28 mouse cellular contexts compared by ENCODE assay signal in the genomic region with DNA sequence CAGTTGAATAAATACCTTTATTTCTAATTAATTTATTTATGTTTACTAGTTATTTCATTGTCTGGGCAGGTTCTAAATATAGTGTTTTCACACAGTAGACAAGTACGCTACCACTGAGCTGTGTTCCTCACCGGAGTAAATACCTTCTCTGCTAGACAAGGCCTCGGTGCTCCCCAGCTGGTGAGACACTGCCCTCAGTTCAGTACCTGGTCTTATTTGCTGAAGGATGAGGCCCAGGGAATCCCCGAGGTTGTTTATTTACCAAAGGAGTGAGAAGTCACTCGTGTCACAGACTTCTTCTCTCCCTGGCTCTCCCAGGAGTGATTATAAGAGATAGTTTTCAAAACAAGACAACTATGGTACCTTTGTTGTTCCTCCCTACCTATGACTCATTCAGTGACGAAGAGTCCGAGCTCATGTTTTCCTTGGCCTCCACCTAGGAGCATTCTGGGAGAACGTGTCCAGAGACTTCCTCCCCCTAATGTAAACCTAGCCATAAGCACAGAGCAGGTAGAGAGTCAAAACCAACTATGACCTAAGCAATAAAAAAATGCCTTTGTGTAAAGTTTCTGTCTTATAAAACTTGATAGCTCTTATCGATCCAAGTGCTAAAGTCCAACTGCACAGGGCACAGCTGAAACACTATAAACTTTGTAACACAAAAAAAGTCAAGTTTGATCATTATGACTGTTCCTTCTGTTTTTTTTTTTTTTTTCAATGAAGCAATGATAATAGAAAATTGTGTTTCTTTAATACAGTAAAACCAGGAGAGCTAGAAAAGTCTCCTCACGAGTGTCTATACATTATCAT. TPM values are rescaled to one million over a fixed set of nuclear protein-coding genes. Genes with fewer than 3 reads are reported as not detected.
A peak's percentile ranks its signal among the peaks of the same experiment; 100 is the strongest.
DNase-seq lines count a peak whose midpoint lies in the region; ATAC-seq and TF ChIP-seq lines count a peak whose summit lies in the region.
"Had no signal": no experiment of that assay in that cellular context is flagged by ENCODE, and none has a peak within 500 bp of the region (broad histone marks: within the 10 kb centered on the region; RNA-seq: fewer than 3 reads in every experiment).

No protein-coding gene starts in this region.

- peak overlapping the region; percentile 73 for H3K27ac ChIP-seq in liver, postnatal 0 days (ENCODE audit: low read depth)
- H3K27ac ChIP-seq in intestine, postnatal 0 days (ENCODE audit: low read depth, low read length), result peak overlapping the region; percentile 90
- H3K27ac ChIP-seq in stomach, embryonic 14.5 days (ENCODE audit: low read length), result no peak overlapping the region; the same call in 1 of the 2 replicates
- peak overlapping the region; percentile 75 for H3K27ac ChIP-seq in stomach, postnatal 0 days (replicated peaks)
- no peak overlapping the region for H3K27ac ChIP-seq in midbrain, embryonic 11.5 days (ENCODE audit: low read depth, low read length)
- no peak overlapping the region for H3K27ac ChIP-seq in heart, embryonic 10.5 days
- H3K27ac ChIP-seq: embryonic facial prominence, embryonic 12.5 days; embryonic facial prominence, embryonic 15.5 days; gastrocnemius, adult 2 months; hindbrain, embryonic 12.5 days; hindbrain, embryonic 15.5 days had no signal

- H3K9ac ChIP-seq in liver, postnatal 0 days (replicated peaks), result no peak overlapping the region
- H3K9ac ChIP-seq in intestine, postnatal 0 days (ENCODE audit: low read depth, low read length), result no peak overlapping the region
- H3K9ac ChIP-seq in stomach, embryonic 14.5 days (replicated peaks; ENCODE audit: low read depth, low read length), result no peak overlapping the region
- no peak overlapping the region for H3K9ac ChIP-seq in stomach, postnatal 0 days (ENCODE audit: low read length)
- H3K9ac ChIP-seq in midbrain, embryonic 11.5 days (ENCODE audit: low read length), result no peak overlapping the region
- H3K9ac ChIP-seq: embryonic facial prominence, embryonic 12.5 days; embryonic facial prominence, embryonic 15.5 days; forebrain, postnatal 0 days; heart, embryonic 12.5 days; heart, embryonic 15.5 days; hindbrain, embryonic 12.5 days; hindbrain, embryonic 15.5 days had no signal

- H3K4me1 ChIP-seq in liver, postnatal 0 days (ENCODE audit: insufficient read depth), result peaks cover 6% of the 10 kb centered on the region; the same call in 1 of the 2 replicates
- 0 out of 2 replicates have a peak, but pooled peaks cover 2% of the 10 kb centered on the region for H3K4me1 ChIP-seq in intestine, postnatal 0 days (replicated peaks; ENCODE audit: control insufficient read depth, insufficient read depth, low read length)
- no peaks in the 10 kb centered on the region for H3K4me1 ChIP-seq in stomach, embryonic 14.5 days (ENCODE audit: control insufficient read depth, insufficient read depth, low read length)
- no peaks in the 10 kb centered on the region for H3K4me1 ChIP-seq in stomach, postnatal 0 days (replicated peaks; ENCODE audit: control insufficient read depth, insufficient read depth)
- peaks cover 5% of the 10 kb centered on the region for H3K4me1 ChIP-seq in midbrain, embryonic 11.5 days (ENCODE audit: control insufficient read depth, insufficient read depth, low read length)
- peaks cover 9% of the 10 kb centered on the region for H3K4me1 ChIP-seq in heart, embryonic 10.5 days

- no peak overlapping the region for H3K4me3 ChIP-seq in liver, postnatal 0 days (ENCODE audit: low read depth, low read length)
- H3K4me3 ChIP-seq in intestine, postnatal 0 days (ENCODE audit: low read depth, low read length), result no peak overlapping the region
- H3K4me3 ChIP-seq in stomach, embryonic 14.5 days (ENCODE audit: low read depth, low read length), result no peak overlapping the region
- H3K4me3 ChIP-seq in stomach, postnatal 0 days (ENCODE audit: low read depth, low read length), result no peak overlapping the region
- no peak overlapping the region for H3K4me3 ChIP-seq in midbrain, embryonic 11.5 days (ENCODE audit: low read depth, low read length)
- no peak overlapping the region for H3K4me3 ChIP-seq in heart, embryonic 10.5 days
- H3K4me3 ChIP-seq: embryonic facial prominence, embryonic 12.5 days; embryonic facial prominence, embryonic 15.5 days; gastrocnemius, adult 2 months; heart, embryonic 12.5 days; heart, embryonic 15.5 days; hindbrain, embryonic 12.5 days; hindbrain, embryonic 15.5 days had no signal

- no peaks in the 10 kb centered on the region for H3K9me3 ChIP-seq in liver, postnatal 0 days (ENCODE audit: low read length)
- H3K9me3 ChIP-seq in intestine, postnatal 0 days (ENCODE audit: control insufficient read depth), result no peaks in the 10 kb centered on the region
- no peaks in the 10 kb centered on the region for H3K9me3 ChIP-seq in stomach, embryonic 14.5 days (ENCODE audit: control insufficient read depth, low read depth, low read length)
- no peaks in the 10 kb centered on the region for H3K9me3 ChIP-seq in stomach, postnatal 0 days (ENCODE audit: control insufficient read depth, low read length)
- no peaks in the 10 kb centered on the region for H3K9me3 ChIP-seq in midbrain, embryonic 11.5 days (ENCODE audit: control insufficient read depth, low read length)
- no peaks in the 10 kb centered on the region for H3K9me3 ChIP-seq in heart, embryonic 10.5 days
- H3K9me3 ChIP-seq: embryonic facial prominence, embryonic 12.5 days; embryonic facial prominence, embryonic 15.5 days; heart, embryonic 12.5 days; heart, embryonic 15.5 days; hindbrain, embryonic 12.5 days; hindbrain, embryonic 15.5 days had no signal

- no peak overlapping the region for H3K4me2 ChIP-seq in liver, postnatal 0 days (ENCODE audit: low read depth, low read length)
- no peak overlapping the region; the same call in 1 of the 2 replicates for H3K4me2 ChIP-seq in intestine, postnatal 0 days (replicated peaks; ENCODE audit: low read depth)
- H3K4me2 ChIP-seq in stomach, embryonic 14.5 days (replicated peaks; ENCODE audit: low read depth, low read length), result no peak overlapping the region
- H3K4me2 ChIP-seq in stomach, postnatal 0 days (replicated peaks; ENCODE audit: low read depth), result no peak overlapping the region
- H3K4me2 ChIP-seq in midbrain, embryonic 11.5 days, result no peak overlapping the region
- H3K4me2 ChIP-seq: embryonic facial prominence, embryonic 12.5 days; embryonic facial prominence, embryonic 15.5 days; heart, embryonic 12.5 days; heart, embryonic 15.5 days; hindbrain, embryonic 12.5 days; hindbrain, embryonic 15.5 days had no signal

- H3K36me3 ChIP-seq in liver, postnatal 0 days (replicated peaks; ENCODE audit: insufficient read depth, low read length), result no peaks in the 10 kb centered on the region
- H3K36me3 ChIP-seq in intestine, postnatal 0 days (ENCODE audit: control insufficient read depth, insufficient read depth), result no peaks in the 10 kb centered on the region
- no peaks in the 10 kb centered on the region for H3K36me3 ChIP-seq in stomach, embryonic 14.5 days (ENCODE audit: control insufficient read depth, insufficient read depth, low read length)
- no peaks in the 10 kb centered on the region for H3K36me3 ChIP-seq in stomach, postnatal 0 days (ENCODE audit: control insufficient read depth, insufficient read depth, low read length)
- H3K36me3 ChIP-seq in midbrain, embryonic 11.5 days (ENCODE audit: control insufficient read depth, insufficient read depth, low read length), result no peaks in the 10 kb centered on the region
- no peaks in the 10 kb centered on the region for H3K36me3 ChIP-seq in heart, embryonic 10.5 days
- H3K36me3 ChIP-seq: embryonic facial prominence, embryonic 12.5 days; embryonic facial prominence, embryonic 15.5 days; G1E; heart, embryonic 12.5 days; heart, embryonic 15.5 days; hindbrain, embryonic 12.5 days; hindbrain, embryonic 15.5 days had no signal

- no peaks in the 10 kb centered on the region for H3K27me3 ChIP-seq in liver, postnatal 0 days (ENCODE audit: insufficient read depth, low read length)
- H3K27me3 ChIP-seq in intestine, postnatal 0 days (replicated peaks; ENCODE audit: control insufficient read depth, insufficient read depth, low read length), result no peaks in the 10 kb centered on the region
- no peaks in the 10 kb centered on the region for H3K27me3 ChIP-seq in stomach, embryonic 14.5 days (ENCODE audit: control insufficient read depth, insufficient read depth, low read length)
- H3K27me3 ChIP-seq in stomach, postnatal 0 days (ENCODE audit: control insufficient read depth, insufficient read depth, low read length), result no peaks in the 10 kb centered on the region
- H3K27me3 ChIP-seq in midbrain, embryonic 11.5 days (ENCODE audit: control insufficient read depth, insufficient read depth, low read length), result no peaks in the 10 kb centered on the region
- H3K27me3 ChIP-seq in heart, embryonic 10.5 days (ENCODE audit: insufficient read depth, poor library complexity, severe bottlenecking), result no peaks in the 10 kb centered on the region
- H3K27me3 ChIP-seq: CH12.LX; embryonic facial prominence, embryonic 12.5 days; embryonic facial prominence, embryonic 15.5 days; heart, embryonic 12.5 days; heart, embryonic 15.5 days; hindbrain, embryonic 12.5 days; hindbrain, embryonic 15.5 days; Patski had no signal

- ATAC-seq in liver, postnatal 0 days, result peak; percentile 69
- ATAC-seq in intestine, postnatal 0 days, result peak; percentile 92
- ATAC-seq in stomach, embryonic 14.5 days (ENCODE audit: insufficient number of reproducible peaks, insufficient read depth, low FRiP score, low read depth), result peak; percentile 69
- ATAC-seq in stomach, postnatal 0 days (ENCODE audit: low FRiP score, low TSS enrichment), result peak; percentile 93
- ATAC-seq in midbrain, embryonic 11.5 days (ENCODE audit: low FRiP score), result no peak
- ATAC-seq: forebrain, embryonic 14.5 days; forebrain, postnatal 0 days; Patski had no signal

- no peak for DNase-seq in liver, postnatal 0 days
- no peak for DNase-seq in liver
- DNase-seq in stomach, postnatal 0 days (ENCODE audit: low spot score), result peak; percentile 51
- DNase-seq in layer of hippocampus, adult 18-20 months (ENCODE audit: low spot score in 2 of 2), result no peak
- no peak for DNase-seq in midbrain, embryonic 11.5 days (ENCODE audit: low spot score, missing footprints)
- DNase-seq in heart, embryonic 10.5 days (ENCODE audit: low spot score), result no peak
- DNase-seq: adrenal gland, postnatal 14 days; B cell, adult 2 months; cerebellum, adult 11-12 months; cerebellum, adult 9-10 months; cerebellum, postnatal 14 days; forebrain, postnatal 0 days; gastrocnemius, adult 2 months; gastrocnemius, postnatal 14 days; heart, adult 11 months; heart, postnatal 10 days had no signal

- WGBS in liver, postnatal 0 days (ENCODE audit: insufficient replicate concordance), result 60% methylated on average over 10 of the region's 10 CpGs
- WGBS in intestine, postnatal 0 days, result 29% methylated on average over 10 of the region's 10 CpGs
- WGBS in stomach, embryonic 14.5 days, result 57% methylated on average over 10 of the region's 10 CpGs
- 42% methylated on average over 10 of the region's 10 CpGs for WGBS in stomach, postnatal 0 days
- 81% methylated on average over 10 of the region's 10 CpGs for WGBS in midbrain, embryonic 11.5 days
- 64% methylated on average over 10 of the region's 10 CpGs for WGBS in heart, embryonic 10.5 days

- no peak for TF ChIP-seq CTCF in liver, postnatal 0 days (IDR thresholded peaks at IDR 0.05; ENCODE audit: low read depth)
- no peak for TF ChIP-seq CTCF in intestine, postnatal 0 days (IDR thresholded peaks at IDR 0.05; ENCODE audit: low read depth)
- no peak for TF ChIP-seq CTCF in stomach, postnatal 0 days (IDR thresholded peaks at IDR 0.05; ENCODE audit: low read depth)

- 0 out of 2 replicates have a peak, but pooled peaks have one; percentile 43 for TF ChIP-seq EP300 in liver, postnatal 0 days (IDR thresholded peaks at IDR 0.05; ENCODE audit: low read depth)
- no peak for TF ChIP-seq EP300 in stomach, postnatal 0 days (optimal IDR thresholded peaks at IDR 0.05)

RNA-seq across cellular contexts. Expression of a gene that starts 41.0 kb away (rescaled TPM):
- polyA plus RNA-seq in liver, postnatal 0 days (2015; fragmentation: Nextera tagmentation; extraction: Ambion mirVana), result 24.7 and 27.1 TPM in 2 replicates
- polyA plus RNA-seq in intestine, postnatal 0 days (2015; fragmentation: Nextera tagmentation; extraction: Ambion mirVana), result 55.9 and 56.0 TPM in 2 replicates
- polyA plus RNA-seq in stomach, embryonic 14.5 days (2014; fragmentation: Nextera tagmentation; extraction: Ambion mirVana), result 50.1 and 56.3 TPM in 2 replicates
- polyA plus RNA-seq in stomach, postnatal 0 days (2015; fragmentation: Nextera tagmentation; extraction: Ambion mirVana), result 56.4 and 62.1 TPM in 2 replicates
- total RNA-seq in layer of hippocampus, adult 18-20 months (2021), result 10 to 100 TPM; 11.2 to 12.8 TPM
- polyA plus RNA-seq in midbrain, embryonic 11.5 days (2014; fragmentation: Nextera tagmentation; extraction: Ambion mirVana), result 69.0 and 76.4 TPM in 2 replicates
- polyA plus RNA-seq in heart, embryonic 10.5 days (2016; fragmentation: Nextera tagmentation; extraction: Ambion mirVana), result 27.9 and 35.9 TPM in 2 replicates
- total RNA-seq: CH12.LX had no signal
- polyA plus RNA-seq: G1E had no signal

Comparison
In these comparisons a context has a peak if more than half of its experiments do, and no peak if none do; other contexts are left out.
1. H3K27ac ChIP-seq: peak in liver, postnatal 0 days (single experiment), intestine, postnatal 0 days (single experiment) and stomach, postnatal 0 days (single experiment); none in stomach, embryonic 14.5 days (single experiment), midbrain, embryonic 11.5 days (single experiment) and heart, embryonic 10.5 days (single experiment).